20 mouse cellular contexts compared by ENCODE assay signal in genomic region chr11:94275226-94275625, GRCm38 (mm10). TPM values are rescaled to one million over a fixed set of nuclear protein-coding genes. Genes with fewer than 3 reads are reported as not detected.
"Had no signal": no experiment of that assay in that cellular context is flagged by ENCODE, and none has a peak within 500 bp of the region (broad histone marks: within the 10 kb centered on the region; RNA-seq: fewer than 3 reads in every experiment).

No protein-coding gene starts in this region.

- H3K9me3 ChIP-seq: limb, embryonic 13.5 days; liver, embryonic 15.5 days; midbrain, embryonic 12.5 days had no signal

- H3K27ac ChIP-seq: kidney, postnatal 0 days; layer of hippocampus, adult 2 months; limb, embryonic 13.5 days; midbrain, embryonic 12.5 days had no signal

- H3K4me3 ChIP-seq: layer of hippocampus, adult 2 months; limb, embryonic 13.5 days; midbrain, embryonic 12.5 days had no signal

- H3K36me3 ChIP-seq: limb, embryonic 13.5 days; liver, embryonic 15.5 days; midbrain, embryonic 12.5 days had no signal

- H3K4me2 ChIP-seq: limb, embryonic 13.5 days; lung, embryonic 14.5 days; midbrain, embryonic 12.5 days had no signal

- H3K9ac ChIP-seq: limb, embryonic 13.5 days; lung, embryonic 14.5 days; midbrain, embryonic 12.5 days had no signal

- ATAC-seq: midbrain, embryonic 16.5 days had no signal

- DNase-seq: kidney, adult 11 months; kidney, adult 9 months; kidney, postnatal 4 days; lung, embryonic 14.5 days; lung, postnatal 10 days; lung, postnatal 4 days; right cerebral cortex, postnatal 14 days; thymus, adult 18-20 months; thymus, postnatal 14 days had no signal

- H3K27me3 ChIP-seq: limb, embryonic 13.5 days; liver, embryonic 15.5 days; midbrain, embryonic 12.5 days had no signal

RNA-seq across cellular contexts. Expression of gene Gm21885, which starts 6.4 kb away (rescaled TPM):
- total RNA-seq: layer of hippocampus, adult 2 months; layer of hippocampus, postnatal 10 days; left cerebral cortex, postnatal 36 days; megakaryocyte-erythroid progenitor cell, adult 5-6 weeks had no signal
- polyA plus RNA-seq: liver, embryonic 15.5 days; neural tube, embryonic 14.5 days; spleen, adult 2 months had no signal
